Mouse (Mus musculus): Measurements from ENCODE around the gene Srsf3. TPM values are rescaled to one million over a fixed set of nuclear protein-coding genes. Genes with fewer than 3 reads are reported as not detected.

Gene Srsf3
- polyA plus RNA-seq, 1 experiment: 110 TPM

DNA sequence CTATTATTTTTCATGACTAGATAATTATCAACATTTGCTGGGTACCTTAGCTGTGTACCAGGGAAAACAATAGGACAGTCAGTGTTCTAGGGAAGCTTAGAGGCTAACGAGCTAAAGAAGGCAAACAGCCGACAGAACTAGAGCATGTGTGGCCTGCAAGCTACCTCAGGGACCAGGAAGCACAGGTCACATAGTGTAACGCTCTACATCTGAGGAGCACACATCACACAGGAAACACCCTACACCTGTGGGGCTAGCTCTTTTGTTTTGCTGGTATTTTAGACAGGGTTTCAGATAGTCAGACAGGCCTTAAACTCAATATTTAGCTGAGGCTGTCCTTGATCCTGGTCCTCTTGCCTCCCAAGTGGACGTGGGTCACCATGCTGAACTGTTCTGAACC is 37.8 kb upstream of the Srsf3 start:
- no peak overlapping the region for H3K4me3 ChIP-seq (ENCODE audit: insufficient read depth, low read length)
- no peaks in the 10 kb centered on the region; the same call in 1 of the 2 replicates for H3K4me1 ChIP-seq (ENCODE audit: control insufficient read depth, insufficient read depth, low read length)
- H3K27ac ChIP-seq (ENCODE audit: insufficient read depth, low read length): no peak overlapping the region
- TF ChIP-seq POLR2A (IDR thresholded peaks at IDR 0.05; ENCODE audit: extremely low read depth, insufficient read depth, low read length): no peak
- TF ChIP-seq CTCF (IDR thresholded peaks at IDR 0.05; ENCODE audit: extremely low read depth, insufficient read depth, low read length): no peak

GRCm38 (mm10) chr17:29000465-29000864 is 32.0 kb upstream of the Srsf3 start:
- H3K4me3 ChIP-seq (ENCODE audit: insufficient read depth, low read length): no peak overlapping the region
- TF ChIP-seq POLR2A (IDR thresholded peaks at IDR 0.05; ENCODE audit: extremely low read depth, insufficient read depth, low read length) (no peak), CTCF (IDR thresholded peaks at IDR 0.05; ENCODE audit: extremely low read depth, insufficient read depth, low read length) (no peak)

DNA sequence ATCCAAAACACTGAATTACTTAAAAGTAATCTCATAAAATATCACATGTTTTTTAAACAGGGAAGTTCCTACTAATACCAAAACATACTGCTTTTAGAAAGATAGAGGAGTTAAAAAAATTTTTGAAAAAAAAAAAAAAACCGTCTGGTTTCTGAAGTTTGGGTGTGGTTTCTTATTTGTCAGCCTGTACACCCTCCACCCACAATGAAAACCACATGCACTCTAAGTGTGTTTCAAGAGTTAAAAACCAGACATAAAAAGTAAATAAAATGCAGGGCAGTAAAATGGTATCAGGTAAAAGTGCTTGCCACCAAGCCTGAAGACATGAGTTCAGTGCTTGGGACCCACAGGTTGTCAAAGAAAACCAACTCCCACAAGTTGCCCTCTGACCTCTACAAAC is 28.7 kb upstream of the Srsf3 start:
- no peak overlapping the region for H3K27ac ChIP-seq (ENCODE audit: insufficient read depth, low read length)
- no peak overlapping the region for H3K4me3 ChIP-seq (ENCODE audit: insufficient read depth, low read length)
- peaks cover 4% of the 10 kb centered on the region for H3K4me1 ChIP-seq (ENCODE audit: control insufficient read depth, insufficient read depth, low read length)
- TF ChIP-seq CTCF (IDR thresholded peaks at IDR 0.05; ENCODE audit: extremely low read depth, insufficient read depth, low read length) (no peak), POLR2A (IDR thresholded peaks at IDR 0.05; ENCODE audit: extremely low read depth, insufficient read depth, low read length) (no peak)

More at GRCm38 (mm10) chr17:29000465-29000864, 32.0 kb upstream of the Srsf3 start:
- Histone ChIP-seq H3K27ac (ENCODE audit: insufficient read depth, low read length) (no peak overlapping the region), H3K4me1 (ENCODE audit: control insufficient read depth, insufficient read depth, low read length) (no peaks in the 10 kb centered on the region; the same call in 1 of the 2 replicates)

DNA sequence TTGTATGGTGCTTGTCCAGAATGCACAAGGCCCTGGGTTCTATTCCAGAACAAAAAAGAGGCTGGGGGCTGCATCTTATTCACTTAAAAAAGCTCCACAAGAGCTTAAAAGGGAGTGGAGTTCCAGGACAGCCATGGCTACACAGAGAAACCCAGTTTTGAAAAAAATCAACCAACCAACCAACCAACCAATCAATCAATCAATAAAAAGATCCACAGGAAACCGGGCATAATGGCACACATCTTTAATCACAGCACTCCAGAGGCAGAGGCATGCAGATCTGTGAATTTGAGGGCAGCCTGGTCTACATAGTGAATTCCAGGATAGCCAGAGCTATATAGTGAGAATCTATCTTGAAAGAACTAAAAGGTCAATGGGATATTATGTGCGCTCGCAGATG is 27.4 kb upstream of the Srsf3 start:
- no peak overlapping the region for H3K27ac ChIP-seq (ENCODE audit: insufficient read depth, low read length)
- TF ChIP-seq POLR2A (IDR thresholded peaks at IDR 0.05; ENCODE audit: extremely low read depth, insufficient read depth, low read length) (no peak), CTCF (IDR thresholded peaks at IDR 0.05; ENCODE audit: extremely low read depth, insufficient read depth, low read length) (no peak)

DNA sequence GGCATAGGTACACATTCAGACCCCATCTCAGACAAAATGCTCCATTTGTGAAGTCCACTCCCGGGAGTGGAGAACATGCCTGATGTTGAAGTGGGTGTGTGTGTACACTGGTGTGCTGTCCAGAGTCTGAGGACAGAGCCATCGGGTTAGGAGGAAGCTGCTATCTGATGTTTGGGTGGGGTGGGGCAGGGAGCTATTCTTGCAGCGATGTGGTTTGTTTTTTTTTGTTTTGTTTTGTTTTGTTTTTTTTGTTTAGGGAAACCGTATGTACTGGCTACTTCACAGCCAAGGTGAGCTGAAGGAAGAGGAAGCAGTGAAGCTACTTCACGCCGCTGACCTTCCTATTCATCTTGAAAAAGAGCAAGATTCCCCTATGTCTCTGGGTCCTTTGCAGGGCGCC is 25.6 kb upstream of the Srsf3 start:
- Histone ChIP-seq H3K27ac (ENCODE audit: insufficient read depth, low read length) (no peak overlapping the region), H3K4me1 (ENCODE audit: control insufficient read depth, insufficient read depth, low read length) (peaks cover 4% of the 10 kb centered on the region), H3K4me3 (ENCODE audit: insufficient read depth, low read length) (peak overlapping the region; percentile 90)
- TF ChIP-seq POLR2A (IDR thresholded peaks at IDR 0.05; ENCODE audit: extremely low read depth, insufficient read depth, low read length) (no peak), CTCF (IDR thresholded peaks at IDR 0.05; ENCODE audit: extremely low read depth, insufficient read depth, low read length) (no peak)

More for the DNA sequence above, 27.4 kb upstream of the Srsf3 start:
- Histone ChIP-seq H3K4me1 (ENCODE audit: control insufficient read depth, insufficient read depth, low read length) (peaks cover 4% of the 10 kb centered on the region), H3K4me3 (ENCODE audit: insufficient read depth, low read length) (no peak overlapping the region)

- Histone ChIP-seq H3K4me1 (ENCODE audit: control insufficient read depth, insufficient read depth, low read length) (peaks cover 4% of the 10 kb centered on the region), H3K4me3 (ENCODE audit: insufficient read depth, low read length) (peak overlapping the region; percentile 90), H3K27ac (ENCODE audit: insufficient read depth, low read length) (peak overlapping the region; percentile 90)
- TF ChIP-seq POLR2A (IDR thresholded peaks at IDR 0.05; ENCODE audit: extremely low read depth, insufficient read depth, low read length) (no peak), CTCF (IDR thresholded peaks at IDR 0.05; ENCODE audit: extremely low read depth, insufficient read depth, low read length) (no peak)
These were observed 25.2 kb upstream of the Srsf3 start for GRCm38 (mm10) chr17:29007243-29007640.

- Histone ChIP-seq H3K27ac (ENCODE audit: insufficient read depth, low read length) (peak within 1 kb of the TSS; percentile 90), H3K4me3 (ENCODE audit: insufficient read depth, low read length) (peak within 1 kb of the TSS; percentile 90), H3K4me1 (ENCODE audit: control insufficient read depth, insufficient read depth, low read length) (peaks cover 4% of the 10 kb centered on the region)
- TF ChIP-seq CTCF (IDR thresholded peaks at IDR 0.05; ENCODE audit: extremely low read depth, insufficient read depth, low read length) (no peak), POLR2A (IDR thresholded peaks at IDR 0.05; ENCODE audit: extremely low read depth, insufficient read depth, low read length) (peak; percentile 85)
These were observed 24.6 kb upstream of the Srsf3 start, which contains the start of gene Stk38 for GRCm38 (mm10) chr17:29007641-29008325. Gene Stk38 (minus strand): TSS chr17:29007995.

DNA sequence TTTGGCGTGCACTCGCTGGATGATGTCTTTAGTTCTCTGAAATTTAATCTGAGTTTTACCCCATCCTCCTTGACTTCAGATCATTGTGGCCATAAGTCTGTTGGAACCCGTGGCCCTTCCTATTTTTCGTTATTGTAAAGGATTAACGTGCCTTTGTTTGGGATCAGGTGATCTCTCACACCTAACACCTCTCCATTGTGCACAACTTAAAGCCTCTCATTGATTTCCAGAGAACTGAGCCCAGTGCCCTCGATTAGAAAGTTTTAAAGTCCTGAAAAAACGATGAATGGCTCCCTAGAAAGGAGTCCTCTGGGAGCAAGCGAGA is 24.1 kb upstream of the Srsf3 start:
- no peak for TF ChIP-seq POLR2A (IDR thresholded peaks at IDR 0.05; ENCODE audit: extremely low read depth, insufficient read depth, low read length)
- TF ChIP-seq CTCF (IDR thresholded peaks at IDR 0.05; ENCODE audit: extremely low read depth, insufficient read depth, low read length): no peak

GRCm38 (mm10) chr17:29009181-29009580 is 23.2 kb upstream of the Srsf3 start:
- TF ChIP-seq CTCF (IDR thresholded peaks at IDR 0.05; ENCODE audit: extremely low read depth, insufficient read depth, low read length) (no peak), POLR2A (IDR thresholded peaks at IDR 0.05; ENCODE audit: extremely low read depth, insufficient read depth, low read length) (no peak)
- Histone ChIP-seq H3K4me3 (ENCODE audit: insufficient read depth, low read length) (no peak overlapping the region), H3K4me1 (ENCODE audit: control insufficient read depth, insufficient read depth, low read length) (peaks cover 4% of the 10 kb centered on the region), H3K27ac (ENCODE audit: insufficient read depth, low read length) (no peak overlapping the region)

More for the DNA sequence above, 24.1 kb upstream of the Srsf3 start:
- peak overlapping the region; percentile 90 for H3K4me3 ChIP-seq (ENCODE audit: insufficient read depth, low read length)
- peak overlapping the region; percentile 90 for H3K27ac ChIP-seq (ENCODE audit: insufficient read depth, low read length)
- peaks cover 4% of the 10 kb centered on the region for H3K4me1 ChIP-seq (ENCODE audit: control insufficient read depth, insufficient read depth, low read length)

GRCm38 (mm10) chr17:29014235-29014634 is 18.2 kb upstream of the Srsf3 start:
- TF ChIP-seq POLR2A (IDR thresholded peaks at IDR 0.05; ENCODE audit: extremely low read depth, insufficient read depth, low read length): no peak
- TF ChIP-seq CTCF (IDR thresholded peaks at IDR 0.05; ENCODE audit: extremely low read depth, insufficient read depth, low read length): no peak
- no peak overlapping the region for H3K27ac ChIP-seq (ENCODE audit: insufficient read depth, low read length)
- no peak overlapping the region for H3K4me3 ChIP-seq (ENCODE audit: insufficient read depth, low read length)
- H3K4me1 ChIP-seq (ENCODE audit: control insufficient read depth, insufficient read depth, low read length): no peaks in the 10 kb centered on the region

Measured in cortical plate, adult 2 months (tissue).